Mouse (Mus musculus): ENCODE measurements around the gene Pecr.

The Pecr gene

DNA sequence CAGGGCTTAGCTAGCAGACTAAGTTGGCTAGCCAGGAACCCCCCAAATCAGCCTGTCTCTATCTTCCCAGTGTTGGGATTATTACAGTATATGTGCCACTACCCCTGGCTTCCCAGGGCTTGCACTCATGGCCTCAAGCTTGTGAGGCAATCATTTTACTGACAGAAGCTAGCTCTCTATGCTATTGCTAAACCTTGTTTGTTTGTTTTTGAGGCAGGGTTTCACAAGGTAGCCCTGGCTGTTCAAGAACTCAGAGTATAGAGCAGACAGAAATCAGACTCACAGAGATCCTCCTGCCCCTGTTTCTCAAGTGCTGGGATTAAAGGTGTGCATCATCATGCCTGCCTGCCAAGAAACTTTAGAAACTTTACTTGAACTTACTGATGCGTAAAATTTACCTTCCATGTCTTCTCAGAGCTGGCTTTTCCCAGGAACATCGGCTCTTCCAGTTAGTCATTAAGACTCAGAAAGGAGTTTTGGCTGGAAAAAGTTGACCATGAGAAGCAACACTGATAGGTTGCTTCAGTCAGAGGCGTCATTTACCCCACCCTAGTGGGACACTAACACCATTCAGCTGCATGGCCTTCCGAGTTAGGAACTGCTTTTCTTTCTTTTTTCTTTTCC lies 4.5 kb upstream of the Pecr start:
- WGBS = 87% methylated on average over 4 of the region's 4 CpGs

DNA sequence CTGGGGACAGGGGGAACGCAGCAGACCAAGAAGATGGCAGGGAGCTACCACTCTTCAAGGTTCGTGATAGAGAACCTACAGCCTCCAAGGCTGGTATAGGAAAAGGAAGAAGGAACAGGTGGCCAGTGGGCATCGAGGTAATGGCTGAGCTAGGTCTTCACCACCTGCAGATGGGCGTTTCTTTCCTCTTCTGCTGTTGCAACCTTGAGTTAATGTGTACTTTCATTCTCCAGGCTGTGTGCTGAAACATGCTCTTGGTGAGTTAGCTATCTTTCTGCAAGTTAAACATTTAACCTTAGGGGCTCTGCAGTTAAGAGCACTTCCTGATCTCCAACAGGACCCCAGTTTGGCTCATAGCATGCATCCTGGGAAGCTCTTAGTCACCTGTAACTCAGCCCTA lies 3.8 kb upstream of the Pecr start:
- WGBS = 84% methylated on average over 4 of the region's 4 CpGs

DNA sequence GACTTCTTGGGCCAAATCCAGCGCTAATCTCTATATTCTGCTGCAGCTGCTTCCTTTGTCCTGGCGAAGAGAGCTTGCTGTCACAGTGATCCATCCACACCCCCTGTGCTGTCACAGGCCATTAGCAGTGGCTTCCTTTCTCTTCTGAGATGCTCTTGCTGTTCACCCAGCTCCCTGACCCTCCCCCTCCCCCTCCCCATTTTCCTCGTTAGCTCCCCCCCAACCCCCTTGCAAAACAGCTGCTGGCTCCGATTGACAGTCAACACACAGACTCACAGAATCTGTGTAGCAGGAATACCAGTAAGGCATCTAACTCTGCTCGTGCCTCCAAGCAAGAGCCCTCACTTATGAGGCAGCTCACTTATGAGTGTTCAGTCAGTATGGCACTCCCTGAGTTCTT lies 2.8 kb upstream of the Pecr start:
- WGBS = 31% methylated on average over 5 of the region's 5 CpGs

DNA sequence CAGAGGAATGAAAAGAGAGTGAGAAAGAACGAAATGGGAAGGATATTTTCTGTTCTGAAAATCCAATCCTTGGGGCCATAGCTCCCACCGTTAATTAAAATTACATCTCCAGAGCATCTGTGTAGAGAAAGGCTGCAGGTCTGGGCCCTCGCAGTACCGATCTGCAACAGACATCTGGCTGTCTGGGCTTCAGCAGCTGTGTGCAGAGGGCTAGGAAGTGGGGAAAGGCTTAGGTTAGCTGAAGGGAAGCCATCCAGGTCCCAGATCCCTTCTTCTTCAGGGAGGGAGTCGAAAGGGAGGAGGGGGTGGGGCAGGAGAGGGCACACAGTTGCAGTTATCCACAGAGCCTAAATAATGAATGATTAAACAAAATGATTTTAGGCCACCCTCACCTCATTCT lies 425 bp upstream of the Pecr start:
- 2% methylated on average over 5 of the region's 5 CpGs for WGBS

DNA sequence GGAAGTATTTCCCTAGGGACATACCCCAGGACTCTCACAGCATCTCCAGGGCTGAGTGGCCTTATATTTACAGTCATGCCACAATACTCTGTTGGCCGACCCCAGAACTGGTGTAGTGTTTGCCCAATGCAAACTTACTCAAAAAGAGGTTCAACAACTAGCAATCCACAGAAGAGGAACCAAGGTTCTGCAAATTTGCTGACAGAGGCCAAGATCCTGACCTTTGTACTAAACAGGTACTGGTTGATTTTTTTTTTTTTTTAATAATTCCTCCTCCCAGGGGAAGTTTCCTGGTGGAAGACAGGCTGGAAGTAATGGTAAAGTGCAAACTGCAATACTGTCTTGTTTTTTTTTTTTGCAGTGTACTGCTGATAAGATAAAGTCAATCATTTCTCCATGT lies 1.5 kb downstream of the Pecr start:
- 91% methylated on average over 1 of the region's 1 CpGs for WGBS

DNA sequence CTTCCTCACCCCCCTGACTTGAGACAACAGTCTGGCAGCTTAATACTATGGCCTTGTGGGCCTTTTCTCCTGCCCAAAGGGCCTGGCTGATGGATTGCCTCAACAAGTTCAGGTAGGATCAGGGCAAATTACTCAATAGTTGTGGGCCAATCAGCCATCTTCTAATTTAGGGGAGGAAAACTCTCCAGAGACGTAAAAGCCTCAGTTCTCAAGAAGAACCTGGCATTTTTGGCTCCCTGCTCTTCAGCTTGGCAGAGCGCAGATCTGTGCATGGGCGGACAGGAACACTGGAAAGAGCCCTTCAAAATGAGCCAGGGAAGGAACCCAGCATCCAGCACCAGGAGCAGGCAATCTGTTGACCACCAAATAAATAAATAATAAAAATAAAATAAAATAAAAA lies 6.0 kb downstream of the Pecr start:
- WGBS = 47% methylated on average over 3 of the region's 3 CpGs

DNA sequence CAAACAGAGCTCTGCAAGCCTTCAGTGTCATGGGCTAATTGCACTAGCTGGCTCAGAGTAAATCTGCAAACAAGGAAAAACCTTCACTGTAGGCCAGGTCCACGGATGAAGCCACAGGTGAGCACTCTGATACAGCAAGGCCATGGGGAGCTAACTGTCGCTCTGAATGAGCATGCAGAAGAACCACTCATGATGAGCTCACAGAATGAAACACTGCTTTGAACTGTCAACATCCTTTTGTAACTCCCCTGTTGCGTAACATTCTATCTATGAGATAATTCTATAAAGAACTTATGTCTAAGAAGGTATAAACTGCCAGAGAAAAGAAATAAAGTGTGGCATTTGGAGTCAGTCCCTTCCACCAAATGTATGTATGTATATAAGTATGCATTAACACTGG lies 21.0 kb downstream of the Pecr start:
- WGBS = 96% methylated on average over 3 of the region's 3 CpGs

DNA sequence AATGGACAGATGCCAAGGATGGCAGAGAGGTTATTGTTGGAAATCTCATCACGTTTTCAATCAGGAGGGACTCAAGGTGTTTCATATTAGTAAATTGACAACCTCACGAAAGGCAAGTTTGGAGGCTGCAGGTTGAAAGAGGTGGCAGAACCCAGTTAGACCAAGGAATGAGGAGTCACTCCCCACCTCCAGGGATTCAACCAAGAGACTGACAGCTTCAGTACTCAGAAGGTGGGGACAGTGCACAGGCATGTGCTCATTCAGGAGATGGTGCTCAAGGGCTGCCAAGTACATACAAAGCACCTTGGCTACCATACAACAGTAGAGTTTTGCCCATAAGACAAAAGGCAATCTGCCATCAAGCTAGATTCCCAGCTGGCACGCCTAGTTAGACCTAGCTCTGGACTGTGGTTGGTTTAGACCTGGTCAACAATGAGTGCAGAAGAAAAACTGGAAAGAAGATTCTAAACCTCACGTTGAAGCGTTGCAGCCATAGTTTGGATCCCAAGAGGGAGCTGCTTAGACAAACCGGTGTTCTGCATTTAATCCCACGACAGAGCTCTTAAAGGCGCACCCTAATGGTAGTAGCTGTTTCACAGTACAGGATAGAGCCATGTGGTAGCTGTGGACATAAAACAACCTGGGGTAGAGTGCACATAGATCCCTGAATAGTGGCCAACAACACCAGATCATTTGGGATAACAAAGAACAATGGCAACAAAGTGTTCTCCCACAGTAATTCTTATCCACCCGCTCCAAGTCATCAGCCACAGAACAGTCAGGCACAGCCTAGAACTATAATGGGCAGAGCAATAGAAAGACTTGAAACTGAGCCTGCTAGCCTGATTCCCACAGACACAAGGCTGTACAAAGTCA lies 27.5 kb downstream of the Pecr start:
- 54% methylated on average over 9 of the region's 9 CpGs for WGBS

DNA sequence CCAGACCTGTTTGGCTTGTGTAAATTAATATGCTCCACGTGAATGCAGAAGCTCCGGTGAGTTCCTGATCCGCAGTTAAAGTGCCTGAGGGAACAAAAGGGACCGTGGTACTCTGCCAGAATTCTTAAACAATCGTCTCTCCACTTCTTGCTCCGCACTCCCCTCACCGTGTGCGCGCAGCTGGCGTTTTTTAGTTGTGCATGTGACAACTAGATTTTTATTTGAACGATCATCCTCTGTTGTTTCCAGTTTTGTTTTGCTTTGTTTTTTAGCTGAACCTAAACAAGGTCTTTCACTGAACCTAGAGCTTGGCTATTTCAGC lies 28.3 kb downstream of the Pecr start:
- 25% methylated on average over 11 of the region's 11 CpGs for WGBS

DNA sequence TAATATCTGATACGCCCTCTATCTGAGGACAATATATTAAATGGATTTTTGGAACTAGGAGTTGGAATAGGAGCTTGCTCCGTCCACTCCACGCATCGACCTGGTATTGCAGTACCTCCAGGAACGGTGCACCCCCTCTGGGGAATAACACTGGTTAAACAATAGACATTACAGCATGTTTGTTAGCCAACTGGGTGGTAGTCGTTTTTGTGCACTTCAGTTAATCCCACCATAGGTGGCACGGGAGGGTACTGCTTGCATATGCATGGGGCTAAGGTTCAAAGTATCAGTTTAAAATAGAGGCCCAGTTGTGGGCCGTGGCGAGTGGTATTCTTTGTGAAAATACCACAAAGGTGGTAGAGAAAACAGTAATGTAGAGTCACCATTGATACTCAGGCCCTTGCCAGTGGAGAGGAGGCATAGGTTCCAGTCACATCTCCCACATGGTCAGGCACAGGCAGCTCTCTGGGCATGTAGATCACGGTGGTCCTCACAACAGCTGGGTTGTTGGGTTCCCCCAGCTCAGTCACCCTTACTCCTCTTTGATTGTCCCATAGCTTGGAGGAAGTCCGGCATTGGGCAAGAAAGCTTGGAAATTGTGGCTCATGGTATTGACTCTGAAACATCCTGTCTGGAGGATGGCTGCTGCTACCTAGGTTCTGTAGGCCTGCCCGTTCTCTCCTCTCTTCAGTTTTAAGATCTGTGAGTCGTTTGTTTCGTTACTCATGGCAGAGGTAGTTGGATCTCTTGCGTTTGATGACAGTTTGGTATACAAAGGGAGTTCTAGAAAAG lies 28.9 kb downstream of the Pecr start:
- WGBS = 4% methylated on average over 15 of the region's 15 CpGs

DNA sequence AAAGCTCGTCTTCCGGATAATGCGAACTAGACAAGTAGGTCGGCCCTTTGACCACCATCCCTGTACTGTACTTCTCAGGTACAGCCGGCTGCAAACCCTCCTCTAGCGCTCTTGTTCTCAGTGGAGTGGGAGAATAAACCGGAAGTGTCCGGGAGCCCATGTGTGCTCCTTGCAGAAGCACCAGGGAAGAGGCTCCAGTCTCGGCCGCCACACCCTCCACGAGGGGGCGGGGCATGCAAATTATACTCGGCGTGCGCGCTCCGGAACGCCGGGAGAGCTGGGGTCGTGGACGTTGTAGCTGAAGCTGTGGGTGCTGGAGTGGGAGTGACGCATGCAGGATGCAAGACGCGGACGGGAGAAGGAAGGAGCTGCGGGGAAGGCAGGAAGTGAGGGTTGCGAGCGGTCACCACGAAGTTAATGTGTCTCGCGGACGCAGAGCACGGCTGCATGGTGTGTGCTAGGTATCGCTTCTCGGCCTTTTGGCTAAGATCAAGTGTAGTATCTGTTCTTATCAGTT lies 29.5 kb downstream of the Pecr start:
- 1% methylated on average over 35 of the region's 35 CpGs for WGBS

DNA sequence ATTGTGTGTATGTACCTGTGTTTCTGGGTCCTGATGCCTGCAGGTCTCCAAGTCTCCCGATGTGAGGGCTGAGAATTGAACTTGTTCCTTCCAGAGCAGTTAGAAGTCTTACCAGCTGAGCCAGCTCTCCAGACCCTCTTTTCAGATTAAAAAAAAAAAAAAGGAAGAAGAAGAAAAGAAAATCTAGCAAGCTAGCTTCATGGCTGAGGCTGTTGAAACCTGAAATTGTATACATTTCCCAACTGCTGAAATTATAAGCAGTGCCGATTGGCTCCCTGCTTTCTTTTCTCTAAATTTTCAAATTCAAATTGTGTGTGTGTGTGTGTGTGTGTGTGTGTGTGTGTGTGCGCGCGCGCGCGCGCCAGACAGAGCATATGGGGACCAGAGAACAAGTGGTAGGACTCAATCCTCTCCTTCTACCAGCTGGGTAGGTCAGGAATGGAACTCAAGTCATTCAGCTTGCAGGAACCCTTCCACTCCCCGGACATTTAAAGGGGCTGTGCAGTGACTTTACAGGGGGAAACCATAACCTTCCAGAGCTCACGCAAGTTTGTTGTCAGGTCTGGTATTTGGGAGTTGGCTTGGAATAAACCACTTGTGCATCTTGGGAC lies 30.1 kb downstream of the Pecr start:
- 17% methylated on average over 11 of the region's 11 CpGs for WGBS

DNA sequence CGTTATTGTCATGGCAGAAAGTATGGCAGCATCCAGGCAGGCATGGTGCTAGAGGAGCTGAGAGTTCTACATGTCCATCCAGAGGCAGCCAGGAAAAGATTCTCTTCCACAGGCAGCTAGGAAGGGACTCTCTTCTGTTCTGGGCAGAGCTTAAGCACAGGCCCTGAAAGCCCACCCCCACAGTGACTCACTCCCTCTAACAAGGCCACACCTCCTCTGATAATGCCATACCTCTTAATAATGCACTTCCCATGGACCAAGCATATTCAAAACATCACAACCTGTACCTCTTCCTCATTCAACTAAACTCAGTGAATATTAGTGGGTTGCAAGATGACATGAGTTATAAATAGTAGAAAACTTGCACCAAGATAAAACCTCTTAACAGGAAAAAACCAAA lies 32.3 kb downstream of the Pecr start:
- WGBS = 72% methylated on average over 1 of the region's 1 CpGs

DNA sequence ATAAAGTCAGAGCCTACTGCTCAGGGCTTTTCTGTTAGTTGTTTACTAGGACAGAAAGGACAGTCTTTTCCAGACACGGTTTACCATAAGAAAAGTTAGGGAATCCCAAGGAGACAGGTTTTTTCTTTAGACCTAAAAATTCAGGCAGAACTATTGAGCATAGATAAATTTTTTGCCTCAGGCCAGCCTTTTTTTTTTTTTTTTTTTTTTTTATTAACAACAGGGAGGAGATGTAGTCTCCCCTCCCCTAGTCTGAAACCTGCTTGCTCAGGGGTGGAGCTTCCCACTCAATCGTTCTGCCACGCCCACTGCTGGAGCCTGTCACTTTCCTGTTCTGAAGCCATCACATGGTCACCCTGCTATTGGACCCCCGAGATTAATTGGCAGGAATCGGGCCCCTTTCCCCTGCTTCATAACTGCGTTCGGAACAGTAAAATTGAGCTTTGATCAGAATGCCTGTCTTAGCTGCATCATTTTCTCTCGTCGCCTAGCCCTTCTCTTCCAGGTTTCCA lies 35.8 kb downstream of the Pecr start:
- 57% methylated on average over 9 of the region's 9 CpGs for WGBS

DNA sequence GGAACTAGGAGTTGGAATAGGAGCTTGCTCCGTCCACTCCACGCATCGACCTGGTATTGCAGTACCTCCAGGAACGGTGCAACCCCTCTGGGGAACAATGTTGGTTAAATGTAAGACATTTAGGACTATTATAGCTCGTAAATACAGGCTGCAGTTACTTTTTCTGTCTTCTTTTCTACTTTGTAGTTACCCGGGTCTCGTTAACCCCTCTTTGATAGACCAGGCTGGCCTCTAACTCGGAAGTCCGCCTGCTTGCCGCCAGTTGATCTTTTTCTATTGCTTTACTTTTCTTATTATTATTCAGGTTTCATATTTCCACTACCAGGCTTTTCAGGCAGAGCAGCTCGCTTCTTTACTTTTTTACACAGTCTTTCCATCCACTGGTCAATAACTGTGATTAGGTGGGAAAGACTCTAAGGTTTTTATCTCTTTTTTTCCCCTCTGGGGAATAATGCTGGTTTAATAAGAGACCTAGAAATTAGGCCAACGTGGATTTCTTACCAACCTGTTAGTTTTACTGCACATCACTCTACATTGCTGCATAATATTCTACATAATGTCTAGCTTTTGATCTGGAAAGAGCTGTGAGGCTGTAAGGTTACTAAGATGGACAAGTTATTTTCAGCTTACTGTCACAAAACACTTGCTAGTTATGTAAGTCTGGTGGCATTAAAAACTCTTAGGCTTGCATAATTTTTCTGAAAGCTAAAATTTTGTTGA lies 39.6 kb downstream of the Pecr start:
- 2% methylated on average over 12 of the region's 12 CpGs for WGBS

DNA sequence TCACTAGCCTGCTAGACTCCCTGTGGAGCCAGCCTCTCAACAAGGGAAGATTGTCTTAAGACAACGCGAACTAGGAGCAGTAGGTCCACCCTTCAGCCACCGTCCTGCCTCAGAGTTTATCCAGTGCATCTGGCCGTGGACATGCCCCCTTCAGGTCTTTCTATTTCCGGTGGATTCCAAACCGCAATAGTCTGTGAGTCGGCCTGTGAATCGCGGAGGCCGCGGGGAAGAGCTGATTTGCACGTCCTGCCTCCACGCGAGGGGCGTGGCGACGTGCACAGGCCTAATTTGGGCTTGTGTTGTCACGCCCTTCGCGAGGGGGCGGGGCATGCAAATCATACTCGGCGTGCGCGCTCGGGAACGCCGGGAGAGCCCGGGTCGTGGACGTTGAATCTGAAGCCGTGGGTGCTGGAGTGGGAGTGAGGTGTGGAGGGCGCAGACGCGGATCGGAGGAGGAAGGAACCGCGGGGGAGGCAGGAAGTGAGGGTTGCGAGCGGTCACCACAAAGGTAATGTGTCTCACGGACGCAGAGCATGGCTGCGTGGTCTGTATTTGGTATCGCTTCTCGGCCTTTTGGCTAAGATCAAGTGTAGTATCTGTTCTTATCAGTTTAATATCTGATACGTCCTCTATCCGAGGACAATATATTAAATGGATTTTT lies 40.3 kb downstream of the Pecr start:
- WGBS = under 1% methylated on average over 47 of the region's 47 CpGs

DNA sequence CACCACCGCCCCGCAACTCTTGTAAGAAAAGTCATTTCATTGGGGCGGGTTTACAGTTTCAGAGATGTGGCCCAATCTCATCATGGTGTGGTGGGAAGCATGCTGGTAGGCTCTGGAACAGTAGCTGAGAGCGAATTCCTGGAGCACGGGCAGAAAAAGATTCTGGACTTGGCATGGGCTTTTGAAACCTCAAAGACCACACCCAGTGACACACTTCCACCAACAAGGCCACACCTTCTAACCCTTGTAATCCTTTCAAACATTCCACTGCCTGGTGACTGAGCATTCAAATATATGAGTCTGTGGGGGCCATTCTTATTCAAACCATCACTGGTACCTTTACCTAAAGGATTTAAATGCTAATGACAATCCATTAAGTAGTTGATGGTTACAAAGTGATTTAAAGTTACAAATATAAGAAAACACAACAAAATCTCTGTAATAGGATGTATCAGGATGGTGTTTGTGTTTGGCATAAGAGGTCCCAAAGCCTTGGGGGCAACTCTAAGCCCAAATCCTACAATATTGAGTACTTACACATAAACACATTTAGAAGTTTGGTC lies 41.5 kb downstream of the Pecr start:
- WGBS = 97% methylated on average over 5 of the region's 5 CpGs

DNA sequence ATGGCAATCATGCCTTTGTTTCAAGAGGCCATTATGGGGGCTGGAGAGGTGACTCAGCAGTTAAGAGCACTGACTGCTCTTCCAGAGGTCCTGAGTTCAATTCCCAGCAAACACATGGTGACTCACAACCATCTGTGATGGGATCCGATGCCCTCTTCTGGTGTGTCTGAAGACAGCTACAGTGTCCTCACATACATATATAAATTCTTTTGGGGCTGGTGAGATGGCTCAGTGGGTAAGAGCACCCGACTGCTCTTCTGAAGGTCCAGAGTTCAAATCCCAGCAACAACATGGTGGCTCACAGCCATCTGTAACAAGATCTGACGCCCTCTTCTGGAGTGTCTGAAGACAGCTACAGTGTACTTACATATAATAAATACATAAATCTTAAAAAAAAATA lies 45.0 kb downstream of the Pecr start:
- 88% methylated on average over 3 of the region's 3 CpGs for WGBS

DNA sequence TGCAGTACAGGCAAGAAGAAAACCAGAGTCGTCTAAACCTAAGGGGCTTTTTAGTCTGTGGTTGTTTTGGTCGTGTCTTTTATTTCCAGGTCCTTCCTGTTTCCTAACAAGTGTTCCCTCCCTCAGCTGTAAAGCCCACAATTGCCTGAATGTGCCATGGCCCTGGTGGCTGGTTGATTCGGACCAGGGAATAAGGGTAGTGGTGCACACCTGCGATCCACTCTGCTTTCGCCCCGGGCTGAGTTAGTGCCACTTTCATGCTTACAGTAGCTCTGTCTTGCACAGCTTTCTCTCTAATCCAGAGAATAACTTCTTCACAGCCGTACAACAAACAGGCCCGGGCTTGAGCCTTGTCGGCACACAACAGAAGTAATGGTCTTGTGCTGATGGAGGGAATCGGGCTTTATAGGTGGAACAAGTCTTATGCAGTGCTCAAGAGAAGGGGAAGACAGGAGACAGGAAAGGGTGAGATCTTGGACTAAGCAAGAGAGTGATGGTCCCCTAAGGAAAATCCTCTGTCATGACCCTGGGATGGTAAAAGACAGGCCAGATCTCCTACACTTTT lies 46.0 kb downstream of the Pecr start:
- 79% methylated on average over 10 of the region's 10 CpGs for WGBS
